Mouse (Mus musculus): ENCODE results near the gene Rlim. TPM values are rescaled to one million over a fixed set of nuclear protein-coding genes. Genes with fewer than 3 reads are reported as not detected.

The Rlim gene
- polyA plus RNA-seq (2015; fragmentation: Nextera tagmentation; extraction: Ambion mirVana), result 13.2 and 15.2 TPM in 2 replicates

DNA sequence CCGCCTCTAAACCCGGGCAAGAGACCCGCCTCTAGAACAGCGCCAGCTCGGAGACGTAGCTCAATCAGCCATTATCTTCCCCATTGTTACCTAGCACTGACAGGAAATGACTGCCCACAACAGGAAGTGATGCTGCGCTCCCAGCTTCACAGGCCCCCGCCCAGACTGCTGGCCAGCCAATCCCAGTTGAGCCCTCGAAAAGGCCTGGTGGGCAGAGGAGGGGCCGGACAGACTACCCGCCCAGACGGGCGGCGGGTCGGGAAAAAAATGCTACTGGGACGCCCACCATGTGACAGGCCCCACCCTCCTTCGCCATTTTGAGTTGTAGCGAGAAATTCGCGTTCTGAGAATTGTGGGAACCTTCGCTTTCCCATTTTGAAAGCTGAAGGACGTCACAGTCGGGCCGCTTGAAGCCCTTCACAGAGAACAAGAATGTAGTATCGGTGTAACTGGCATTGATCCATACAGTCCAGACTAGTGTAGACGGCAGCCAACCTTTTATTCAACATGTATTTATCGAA is at the start of gene Rlim:
TSS of gene Rlim (minus strand) at position 116 of the 521 bp plus-strand sequence.

Other genes starting within 250 kb of the Rlim start
- gene Slc16a2, start 159.3 kb downstream of the Rlim start, polyA plus RNA-seq (2015; fragmentation: Nextera tagmentation; extraction: Ambion mirVana), result 9.3 and 13.4 TPM in 2 replicates
- 0.14 and 0.23 TPM in 2 replicates for gene Nexmif, start 219.9 kb upstream of the Rlim start, polyA plus RNA-seq (2015; fragmentation: Nextera tagmentation; extraction: Ambion mirVana)

Measured in spleen, postnatal 0 days (tissue).